Mouse (Mus musculus): ENCODE results near the gene Sh3bgrl2. TPM values are rescaled to one million over a fixed set of nuclear protein-coding genes. Genes with fewer than 3 reads are reported as not detected.
"Not testable (repeated sequence)": the region's sequence is repeated elsewhere in the genome, so short reads cannot be mapped to it uniquely, and the experiment has no call there.

Sh3bgrl2 gene
- polyA plus RNA-seq (2015; fragmentation: Nextera tagmentation; extraction: Ambion mirVana) = 8.7 and 10.3 TPM in 2 replicates

GRCm38 (mm10) chr9:83547830-83548689, at the start of gene Sh3bgrl2:
TSS of gene Sh3bgrl2 (plus strand) at chr9:83548327.
- Histone ChIP-seq H3K27me3 (no peaks in the 10 kb centered on the region), H3K36me3 (no peaks in the 10 kb centered on the region), H3K4me3 (peak within 1 kb of the TSS; percentile 56), H3K9me3 (no peaks in the 10 kb centered on the region), H3K4me2 (peak within 1 kb of the TSS; percentile 61), H3K9ac (peak within 1 kb of the TSS; percentile 39), H3K27ac (replicated peaks) (peak within 1 kb of the TSS; percentile 30), H3K4me1 (replicated peaks) (peaks cover 4% of the 10 kb centered on the region; the same call in 1 of the 2 replicates)
- ATAC-seq (ENCODE audit: low FRiP score, low read depth) = peak; percentile 95
- 2% methylated on average over 76 of the region's 76 CpGs for WGBS

- H3K27ac ChIP-seq (replicated peaks) = not testable (repeated sequence)
Observed at GRCm38 (mm10) chr9:83519081-83519480, 29.0 kb upstream of the Sh3bgrl2 start.

GRCm38 (mm10) chr9:83519510-83520155, 28.5 kb upstream of the Sh3bgrl2 start:
- Histone ChIP-seq H3K9ac (no peak overlapping the region), H3K36me3 (no peaks in the 10 kb centered on the region), H3K4me1 (replicated peaks) (peaks cover 5% of the 10 kb centered on the region; the same call in 1 of the 2 replicates), H3K27ac (replicated peaks) (0 out of 2 replicates have a peak overlapping the region, but pooled peaks have one; percentile 39), H3K9me3 (no peaks in the 10 kb centered on the region), H3K4me3 (no peak overlapping the region), H3K27me3 (no peaks in the 10 kb centered on the region), H3K4me2 (no peak overlapping the region)
- 64% methylated on average over 6 of the region's 6 CpGs for WGBS
- ATAC-seq (ENCODE audit: low FRiP score, low read depth) = peak; percentile 81; the same call in 1 of the 2 replicates

More at GRCm38 (mm10) chr9:83519081-83519480, 29.0 kb upstream of the Sh3bgrl2 start:
- H3K36me3 ChIP-seq; H3K9me3 ChIP-seq; H3K4me2 ChIP-seq; H3K9ac ChIP-seq; H3K27me3 ChIP-seq; H3K4me3 ChIP-seq; H3K4me1 ChIP-seq (replicated peaks); ATAC-seq (ENCODE audit: low FRiP score, low read depth): not testable (repeated sequence)
- WGBS = 73% methylated on average over 5 of the region's 5 CpGs

GRCm38 (mm10) chr9:83527341-83528060, 20.6 kb upstream of the Sh3bgrl2 start:
- no peak overlapping the region for H3K4me2 ChIP-seq
- no peaks in the 10 kb centered on the region for H3K4me1 ChIP-seq (replicated peaks)
- H3K4me3 ChIP-seq = no peak overlapping the region
- no peaks in the 10 kb centered on the region for H3K36me3 ChIP-seq
- 88% methylated on average over 7 of the region's 7 CpGs for WGBS
- ATAC-seq (ENCODE audit: low FRiP score, low read depth) = no peak
- no peaks in the 10 kb centered on the region for H3K9me3 ChIP-seq
- H3K27ac ChIP-seq (replicated peaks) = no peak overlapping the region
- H3K9ac ChIP-seq = no peak overlapping the region
- H3K27me3 ChIP-seq = no peaks in the 10 kb centered on the region

- no peak overlapping the region for H3K9ac ChIP-seq
- no peak for ATAC-seq (ENCODE audit: low FRiP score, low read depth)
- no peak overlapping the region for H3K4me3 ChIP-seq
- H3K36me3 ChIP-seq = no peaks in the 10 kb centered on the region
- WGBS = 89% methylated on average over 5 of the region's 5 CpGs
- H3K4me1 ChIP-seq (replicated peaks) = peaks cover 4% of the 10 kb centered on the region; the same call in 1 of the 2 replicates
- no peaks in the 10 kb centered on the region for H3K27me3 ChIP-seq
- no peak overlapping the region for H3K4me2 ChIP-seq
- no peak overlapping the region for H3K27ac ChIP-seq (replicated peaks)
- H3K9me3 ChIP-seq = no peaks in the 10 kb centered on the region
Observed at GRCm38 (mm10) chr9:83533044-83533769, 14.9 kb upstream of the Sh3bgrl2 start.

- H3K9ac ChIP-seq = no peak overlapping the region
- no peak overlapping the region; the same call in 1 of the 2 replicates for H3K27ac ChIP-seq (replicated peaks)
- ATAC-seq (ENCODE audit: low FRiP score, low read depth) = no peak
- 95% methylated on average over 4 of the region's 4 CpGs for WGBS
- no peak overlapping the region for H3K4me3 ChIP-seq
- no peaks in the 10 kb centered on the region for H3K9me3 ChIP-seq
- no peaks in the 10 kb centered on the region for H3K36me3 ChIP-seq
- H3K27me3 ChIP-seq = no peaks in the 10 kb centered on the region
- H3K4me1 ChIP-seq (replicated peaks) = peaks cover 10% of the 10 kb centered on the region
- no peak overlapping the region for H3K4me2 ChIP-seq
Observed at GRCm38 (mm10) chr9:83536959-83537358, 11.2 kb upstream of the Sh3bgrl2 start.

GRCm38 (mm10) chr9:83537510-83537909, 10.6 kb upstream of the Sh3bgrl2 start:
- Histone ChIP-seq H3K4me2 (no peak overlapping the region), H3K9ac (no peak overlapping the region), H3K9me3 (no peaks in the 10 kb centered on the region), H3K27me3 (no peaks in the 10 kb centered on the region), H3K36me3 (no peaks in the 10 kb centered on the region), H3K27ac (replicated peaks) (peak overlapping the region; percentile 58; the same call in 1 of the 2 replicates), H3K4me1 (replicated peaks) (peaks cover 10% of the 10 kb centered on the region), H3K4me3 (no peak overlapping the region)
- ATAC-seq (ENCODE audit: low FRiP score, low read depth) = no peak
- 38% methylated on average over 2 of the region's 2 CpGs for WGBS

- peak; percentile 76; the same call in 1 of the 2 replicates for ATAC-seq (ENCODE audit: low FRiP score, low read depth)
- Histone ChIP-seq H3K4me1 (replicated peaks) (peaks cover 10% of the 10 kb centered on the region), H3K4me3 (no peak overlapping the region), H3K4me2 (peak overlapping the region; percentile 28; the same call in 1 of the 2 replicates), H3K27ac (replicated peaks) (peak overlapping the region; percentile 58), H3K36me3 (no peaks in the 10 kb centered on the region), H3K9me3 (no peaks in the 10 kb centered on the region), H3K27me3 (no peaks in the 10 kb centered on the region), H3K9ac (no peak overlapping the region)
- WGBS = 30% methylated on average over 15 of the region's 15 CpGs
Observed at GRCm38 (mm10) chr9:83537921-83538536, 10.1 kb upstream of the Sh3bgrl2 start.

GRCm38 (mm10) chr9:83539809-83540491, 8.2 kb upstream of the Sh3bgrl2 start:
- 91% methylated on average over 14 of the region's 14 CpGs for WGBS
- no peak for ATAC-seq (ENCODE audit: low FRiP score, low read depth)

GRCm38 (mm10) chr9:83540492-83540857, 7.7 kb upstream of the Sh3bgrl2 start:
- H3K4me3 ChIP-seq = no peak overlapping the region
- no peaks in the 10 kb centered on the region for H3K36me3 ChIP-seq
- H3K4me1 ChIP-seq (replicated peaks) = peaks cover 10% of the 10 kb centered on the region
- no peak overlapping the region for H3K9ac ChIP-seq
- no peak overlapping the region for H3K4me2 ChIP-seq
- no peak for ATAC-seq (ENCODE audit: low FRiP score, low read depth)
- no peaks in the 10 kb centered on the region for H3K9me3 ChIP-seq
- no peak overlapping the region for H3K27ac ChIP-seq (replicated peaks)
- 92% methylated on average over 4 of the region's 4 CpGs for WGBS
- H3K27me3 ChIP-seq = no peaks in the 10 kb centered on the region

More at GRCm38 (mm10) chr9:83539809-83540491, 8.2 kb upstream of the Sh3bgrl2 start:
- H3K9ac ChIP-seq = no peak overlapping the region
- H3K4me2 ChIP-seq = no peak overlapping the region
- no peak overlapping the region for H3K4me3 ChIP-seq
- H3K36me3 ChIP-seq = no peaks in the 10 kb centered on the region
- peaks cover 10% of the 10 kb centered on the region for H3K4me1 ChIP-seq (replicated peaks)
- no peak overlapping the region for H3K27ac ChIP-seq (replicated peaks)
- no peaks in the 10 kb centered on the region for H3K27me3 ChIP-seq
- H3K9me3 ChIP-seq = no peaks in the 10 kb centered on the region

Measured in hindbrain, embryonic 15.5 days (tissue).